Mouse (Mus musculus): ENCODE data around the gene Cdc45. TPM values are rescaled to one million over a fixed set of nuclear protein-coding genes. Genes with fewer than 3 reads are reported as not detected.

Gene Cdc45
- total and polyA plus RNA-seq, 3 experiments: 32.4 to 88.9 (median 88.5) TPM

GRCm38 (mm10) chr16:18836468-18837208, 24.9 kb upstream of the Cdc45 start, which contains the start of the genes 2510002D24Rik and Gm28539:
2510002D24Rik (plus strand) TSS chr16:18836578.
Gm28539 (plus strand) TSS chr16:18836584.
- H3K4me1 ChIP-seq (ENCODE audit: insufficient read depth, low read depth, low read length): peaks cover 27% of the 10 kb centered on the region
- peak within 1 kb of the TSS; percentile 91 for H3K4me3 ChIP-seq (ENCODE audit: low read depth, low read length)
- H3K27me3 ChIP-seq (ENCODE audit: insufficient read depth, low read length): no peaks in the 10 kb centered on the region
- ATAC-seq (ENCODE audit: extremely low read depth, insufficient number of reproducible peaks, low FRiP score, poor library complexity, severe bottlenecking) (peak; percentile 90), DNase-seq (ENCODE audit: low spot score) (peak; percentile 97)
- TF ChIP-seq GATA1 (IDR thresholded peaks at IDR 0.05; ENCODE audit: borderline replicate concordance, low read length): no peak
- TF ChIP-seq POLR2AphosphoS5 (IDR thresholded peaks at IDR 0.05; ENCODE audit: insufficient replicate concordance, low read depth, low read length): peak; percentile 55; the same call in 1 of the 2 replicates
- TF ChIP-seq TAL1 (conservative IDR thresholded peaks at IDR 0.05; ENCODE audit: low read depth, low read length): no peak
- no peak for TF ChIP-seq GATA2 (IDR thresholded peaks at IDR 0.05; ENCODE audit: borderline replicate concordance, low read depth, low read length)
- no peak for TF ChIP-seq CTCF (IDR thresholded peaks at IDR 0.05; ENCODE audit: low read depth, low read length)
- peaks cover 70% of the 10 kb centered on the region for H3K36me3 ChIP-seq (replicated peaks)
- H3K9me3 ChIP-seq (replicated peaks): no peaks in the 10 kb centered on the region

GRCm38 (mm10) chr16:18836073-18836467, 24.3 kb upstream of the Cdc45 start:
- H3K27me3 ChIP-seq (ENCODE audit: insufficient read depth, low read length): no peaks in the 10 kb centered on the region
- ATAC-seq (ENCODE audit: extremely low read depth, insufficient number of reproducible peaks, low FRiP score, poor library complexity, severe bottlenecking): no peak
- TF ChIP-seq TAL1 (conservative IDR thresholded peaks at IDR 0.05; ENCODE audit: low read depth, low read length) (no peak), GATA1 (IDR thresholded peaks at IDR 0.05; ENCODE audit: borderline replicate concordance, low read length) (no peak), CTCF (IDR thresholded peaks at IDR 0.05; ENCODE audit: low read depth, low read length) (no peak), POLR2AphosphoS5 (IDR thresholded peaks at IDR 0.05; ENCODE audit: insufficient replicate concordance, low read depth, low read length) (no peak), GATA2 (IDR thresholded peaks at IDR 0.05; ENCODE audit: borderline replicate concordance, low read depth, low read length) (no peak)

GRCm38 (mm10) chr16:18833486-18833885, 21.7 kb upstream of the Cdc45 start:
- H3K4me3 ChIP-seq (ENCODE audit: low read depth, low read length): no peak overlapping the region
- H3K4me1 ChIP-seq (ENCODE audit: insufficient read depth, low read depth, low read length): peaks cover 22% of the 10 kb centered on the region
- DNase-seq (ENCODE audit: low spot score): no peak
- ATAC-seq (ENCODE audit: extremely low read depth, insufficient number of reproducible peaks, low FRiP score, poor library complexity, severe bottlenecking): no peak
- TF ChIP-seq GATA2 (IDR thresholded peaks at IDR 0.05; ENCODE audit: borderline replicate concordance, low read depth, low read length) (no peak), POLR2AphosphoS5 (IDR thresholded peaks at IDR 0.05; ENCODE audit: insufficient replicate concordance, low read depth, low read length) (no peak), TAL1 (conservative IDR thresholded peaks at IDR 0.05; ENCODE audit: low read depth, low read length) (no peak), CTCF (IDR thresholded peaks at IDR 0.05; ENCODE audit: low read depth, low read length) (no peak)
- no peaks in the 10 kb centered on the region for H3K27me3 ChIP-seq (ENCODE audit: insufficient read depth, low read length)
- H3K36me3 ChIP-seq (replicated peaks): peaks cover 78% of the 10 kb centered on the region
- H3K9me3 ChIP-seq (replicated peaks): no peaks in the 10 kb centered on the region

More at GRCm38 (mm10) chr16:18836073-18836467, 24.3 kb upstream of the Cdc45 start:
- H3K9me3 ChIP-seq (replicated peaks): no peaks in the 10 kb centered on the region
- peak overlapping the region; percentile 91 for H3K4me3 ChIP-seq (ENCODE audit: low read depth, low read length)
- H3K36me3 ChIP-seq (replicated peaks): peaks cover 71% of the 10 kb centered on the region
- peaks cover 27% of the 10 kb centered on the region for H3K4me1 ChIP-seq (ENCODE audit: insufficient read depth, low read depth, low read length)
- no peak for DNase-seq (ENCODE audit: low spot score)

GRCm38 (mm10) chr16:18829102-18829501, 17.3 kb upstream of the Cdc45 start:
- DNase-seq (ENCODE audit: low spot score): no peak
- ATAC-seq (ENCODE audit: extremely low read depth, insufficient number of reproducible peaks, low FRiP score, poor library complexity, severe bottlenecking): no peak
- no peak for TF ChIP-seq TAL1 (conservative IDR thresholded peaks at IDR 0.05; ENCODE audit: low read depth, low read length)
- TF ChIP-seq GATA1 (IDR thresholded peaks at IDR 0.05; ENCODE audit: borderline replicate concordance, low read length): no peak
- no peak for TF ChIP-seq CTCF (IDR thresholded peaks at IDR 0.05; ENCODE audit: low read depth, low read length)
- TF ChIP-seq POLR2AphosphoS5 (IDR thresholded peaks at IDR 0.05; ENCODE audit: insufficient replicate concordance, low read depth, low read length): no peak
- TF ChIP-seq GATA2 (IDR thresholded peaks at IDR 0.05; ENCODE audit: borderline replicate concordance, low read depth, low read length): no peak
- Histone ChIP-seq H3K4me1 (ENCODE audit: insufficient read depth, low read depth, low read length) (no peaks in the 10 kb centered on the region), H3K36me3 (replicated peaks) (peaks cover 97% of the 10 kb centered on the region), H3K27me3 (ENCODE audit: insufficient read depth, low read length) (no peaks in the 10 kb centered on the region), H3K9me3 (replicated peaks) (no peaks in the 10 kb centered on the region), H3K4me3 (ENCODE audit: low read depth, low read length) (no peak overlapping the region)

GRCm38 (mm10) chr16:18828630-18829029, 16.8 kb upstream of the Cdc45 start:
- no peak for DNase-seq (ENCODE audit: low spot score)
- Histone ChIP-seq H3K36me3 (replicated peaks) (peaks cover 97% of the 10 kb centered on the region), H3K4me3 (ENCODE audit: low read depth, low read length) (no peak overlapping the region), H3K4me1 (ENCODE audit: insufficient read depth, low read depth, low read length) (no peaks in the 10 kb centered on the region), H3K9me3 (replicated peaks) (no peaks in the 10 kb centered on the region), H3K27me3 (ENCODE audit: insufficient read depth, low read length) (no peaks in the 10 kb centered on the region)
- no peak for ATAC-seq (ENCODE audit: extremely low read depth, insufficient number of reproducible peaks, low FRiP score, poor library complexity, severe bottlenecking)
- TF ChIP-seq CTCF (IDR thresholded peaks at IDR 0.05; ENCODE audit: low read depth, low read length): no peak
- no peak for TF ChIP-seq GATA1 (IDR thresholded peaks at IDR 0.05; ENCODE audit: borderline replicate concordance, low read length)
- no peak for TF ChIP-seq GATA2 (IDR thresholded peaks at IDR 0.05; ENCODE audit: borderline replicate concordance, low read depth, low read length)
- no peak for TF ChIP-seq TAL1 (conservative IDR thresholded peaks at IDR 0.05; ENCODE audit: low read depth, low read length)
- no peak for TF ChIP-seq POLR2AphosphoS5 (IDR thresholded peaks at IDR 0.05; ENCODE audit: insufficient replicate concordance, low read depth, low read length)

- peaks cover 6% of the 10 kb centered on the region; the same call in 1 of the 2 replicates for H3K4me1 ChIP-seq (ENCODE audit: insufficient read depth, low read depth, low read length)
- ATAC-seq (ENCODE audit: extremely low read depth, insufficient number of reproducible peaks, low FRiP score, poor library complexity, severe bottlenecking): no peak
- peaks cover 99% of the 10 kb centered on the region for H3K36me3 ChIP-seq (replicated peaks)
- H3K4me3 ChIP-seq (ENCODE audit: low read depth, low read length): no peak overlapping the region
- H3K27me3 ChIP-seq (ENCODE audit: insufficient read depth, low read length): no peaks in the 10 kb centered on the region
- TF ChIP-seq CTCF (IDR thresholded peaks at IDR 0.05; ENCODE audit: low read depth, low read length) (no peak), GATA1 (IDR thresholded peaks at IDR 0.05; ENCODE audit: borderline replicate concordance, low read length) (no peak), GATA2 (IDR thresholded peaks at IDR 0.05; ENCODE audit: borderline replicate concordance, low read depth, low read length) (no peak), TAL1 (conservative IDR thresholded peaks at IDR 0.05; ENCODE audit: low read depth, low read length) (no peak), POLR2AphosphoS5 (IDR thresholded peaks at IDR 0.05; ENCODE audit: insufficient replicate concordance, low read depth, low read length) (no peak)
- DNase-seq (ENCODE audit: low spot score): no peak
- H3K9me3 ChIP-seq (replicated peaks): no peaks in the 10 kb centered on the region
Measured at GRCm38 (mm10) chr16:18822925-18823324, 11.1 kb upstream of the Cdc45 start.

Measured in G1E (cell line).